Mouse (Mus musculus): ENCODE measurements around the gene Ccdc116.

Ccdc116 gene

DNA sequence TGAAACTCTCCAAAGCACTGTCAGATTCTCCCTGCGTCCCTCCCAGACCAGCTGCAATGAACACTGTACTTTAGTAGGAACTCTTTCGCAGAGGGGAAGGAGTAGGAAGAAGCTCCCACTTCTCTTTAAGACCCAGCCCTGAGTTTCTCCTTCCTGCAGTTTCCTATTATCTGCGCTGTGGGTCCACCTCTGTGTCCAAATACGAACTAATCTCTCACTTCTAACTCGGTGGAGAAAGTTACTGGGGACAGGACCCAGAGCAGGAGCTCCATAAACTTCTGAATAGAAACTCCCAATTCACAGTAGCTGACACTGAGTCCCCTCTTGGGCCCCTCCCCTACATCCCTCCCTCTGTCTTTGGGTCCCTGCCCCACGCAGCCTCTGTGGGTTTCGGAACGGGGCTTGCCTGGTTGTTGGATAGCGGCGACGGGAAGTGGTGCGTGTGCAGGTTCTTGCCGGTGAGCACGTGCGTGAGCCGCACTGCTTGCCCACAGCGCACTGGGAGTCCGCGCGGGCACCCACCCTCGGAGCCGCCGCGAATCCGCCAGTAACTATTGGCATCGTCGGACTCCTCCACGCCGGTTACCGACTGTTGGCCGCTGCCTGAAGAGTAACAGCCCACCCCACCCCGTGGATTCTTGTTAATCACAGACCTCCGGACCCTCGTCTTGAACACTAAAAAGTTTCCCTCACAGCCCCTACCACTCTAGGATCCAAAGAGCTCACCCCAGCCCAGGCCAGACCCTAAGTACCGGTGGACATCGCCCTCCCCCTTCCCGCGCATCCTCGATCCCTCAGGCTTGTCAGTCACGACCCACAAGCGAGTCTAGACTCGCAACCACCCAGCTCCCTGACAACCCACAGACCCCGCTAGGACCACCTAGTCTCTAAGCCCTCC, 15.6 kb downstream of the Ccdc116 start:
- no peak for DNase-seq (ENCODE audit: low read depth)

DNA sequence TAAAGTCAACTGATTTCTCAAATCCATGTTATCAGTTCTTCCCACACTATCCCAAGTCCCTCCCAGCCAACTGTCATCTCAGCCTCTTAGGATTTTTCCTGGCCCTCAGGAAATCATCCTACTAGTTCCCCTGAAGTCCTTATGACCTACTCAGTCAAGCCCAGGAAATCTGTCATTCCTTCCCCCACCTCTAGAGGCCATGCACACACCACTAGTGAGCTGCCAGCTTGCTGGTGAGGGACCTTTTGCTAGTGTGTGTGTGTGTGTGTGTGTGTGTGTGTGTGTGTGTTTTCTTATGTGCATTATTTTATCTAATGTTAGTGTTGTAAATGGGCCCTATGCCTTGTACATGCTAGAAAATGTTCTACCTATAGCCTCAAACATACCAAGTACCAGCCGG, 19.7 kb downstream of the Ccdc116 start:
- no peak for DNase-seq (ENCODE audit: low read depth)

DNA sequence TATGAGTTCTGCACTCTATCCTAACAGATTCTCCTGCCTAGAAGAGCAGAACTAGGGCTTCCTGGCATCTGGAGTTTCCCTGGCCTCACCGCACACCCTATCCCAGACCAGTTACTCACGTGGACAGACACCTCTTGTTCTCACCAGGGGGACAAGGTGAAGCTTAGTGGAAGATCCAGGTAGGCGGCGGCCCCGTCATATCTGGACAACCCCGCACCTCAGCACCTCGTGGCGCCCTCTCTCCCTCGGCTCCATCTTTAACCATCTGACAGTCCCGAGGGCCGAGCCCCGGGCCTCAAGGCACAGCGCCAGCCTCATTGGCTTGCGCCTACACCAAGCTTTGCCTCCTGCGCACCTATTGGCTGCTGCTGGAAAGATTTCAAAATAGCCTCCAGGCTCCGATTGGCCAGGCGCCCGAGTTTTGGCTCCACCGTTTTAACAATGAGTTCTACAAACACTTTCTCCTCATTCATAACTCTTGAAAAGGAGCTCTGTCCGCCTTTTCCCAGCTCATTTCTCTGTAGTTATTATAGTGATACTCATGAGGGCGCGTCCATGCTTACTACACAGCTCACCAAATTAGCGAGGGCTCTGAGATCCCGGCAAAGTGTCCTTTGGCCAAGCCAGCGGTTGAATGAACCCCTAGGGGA, 22.0 kb downstream of the Ccdc116 start, which contains the start of gene 2610318N02Rik:
TSS of gene 2610318N02Rik (minus strand) at position 297 of the 650 bp plus-strand sequence.
- DNase-seq (ENCODE audit: low read depth) = peak; percentile 87

DNA sequence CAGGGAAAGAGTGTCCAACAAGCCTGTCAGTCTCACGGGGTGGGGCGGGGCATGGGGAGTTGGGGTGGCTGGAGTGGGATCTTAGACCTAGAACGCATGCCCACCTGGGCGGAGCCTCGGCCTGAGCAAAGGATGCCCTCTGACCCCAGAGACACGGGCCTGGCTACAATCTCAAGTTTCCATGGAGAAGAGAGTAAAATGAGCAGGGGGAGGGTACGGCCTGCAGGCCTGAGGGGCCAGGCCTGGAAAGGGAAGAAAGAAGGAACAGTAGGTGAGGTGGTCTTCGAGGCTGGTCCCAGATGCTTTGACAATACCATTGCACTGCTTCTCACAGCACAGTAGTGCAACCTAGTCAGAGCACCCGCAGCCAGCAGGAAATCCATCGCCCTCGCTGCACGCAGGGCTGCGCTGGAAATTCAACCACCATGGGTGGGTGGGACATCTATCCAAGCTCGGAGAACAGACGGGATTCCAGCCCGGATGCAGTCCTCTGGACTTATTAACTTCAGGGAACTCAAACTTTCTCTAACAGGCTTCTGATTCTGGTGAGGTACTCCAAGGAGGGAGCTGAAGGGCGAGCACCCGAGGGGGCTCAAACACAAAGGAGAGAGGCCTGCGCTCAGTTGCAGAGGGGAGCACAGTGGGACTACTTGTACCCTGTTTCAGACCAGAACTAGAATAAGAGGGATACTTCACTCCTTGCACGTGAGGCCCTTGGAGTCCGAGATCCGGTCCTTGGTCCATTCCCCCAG, 22.7 kb downstream of the Ccdc116 start:
- no peak for DNase-seq (ENCODE audit: low read depth)

DNA sequence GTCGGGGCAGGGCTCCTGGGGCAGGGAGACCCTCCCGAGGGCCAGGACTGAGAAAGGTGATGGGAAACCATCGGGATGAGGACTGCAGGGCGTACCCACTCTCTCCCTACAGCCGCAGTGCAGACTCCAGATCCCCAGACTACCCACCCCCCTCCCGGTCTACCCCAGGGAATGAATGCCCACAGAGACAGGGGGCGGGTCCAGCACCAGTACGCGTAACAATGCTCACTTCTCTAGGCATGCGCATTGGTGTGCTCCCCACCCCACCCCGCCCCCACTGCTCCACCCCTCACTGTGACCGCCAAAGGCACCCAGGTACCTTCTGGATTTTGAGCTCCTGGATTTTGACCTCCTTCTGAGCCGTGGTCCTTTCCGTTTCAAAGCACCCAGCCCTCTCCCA, 25.5 kb downstream of the Ccdc116 start:
- DNase-seq (ENCODE audit: low read depth) = no peak

DNA sequence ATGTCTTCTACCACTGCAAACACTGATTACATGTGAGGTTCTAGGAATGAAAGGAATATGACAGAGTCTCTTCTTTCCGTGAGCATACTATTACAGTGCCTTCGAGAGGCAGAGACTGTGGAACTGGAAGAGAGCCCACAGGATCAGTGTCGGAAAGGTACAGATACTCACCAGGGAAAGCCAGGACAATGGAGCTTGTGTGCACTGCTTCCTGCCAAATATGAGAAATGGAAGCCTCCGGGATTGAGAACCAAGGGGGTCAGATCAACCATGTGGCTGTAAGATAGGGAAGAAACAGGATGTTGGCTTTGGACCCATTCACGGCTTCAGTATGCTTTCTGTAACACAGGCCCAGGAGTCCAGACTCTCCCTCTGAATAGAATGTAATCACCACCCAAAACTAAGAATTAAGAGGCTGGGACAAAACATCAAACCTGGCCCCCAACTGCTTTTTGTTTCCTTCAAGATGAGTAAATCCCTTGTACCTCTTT, 29.7 kb downstream of the Ccdc116 start:
- no peak for DNase-seq (ENCODE audit: low read depth)

DNA sequence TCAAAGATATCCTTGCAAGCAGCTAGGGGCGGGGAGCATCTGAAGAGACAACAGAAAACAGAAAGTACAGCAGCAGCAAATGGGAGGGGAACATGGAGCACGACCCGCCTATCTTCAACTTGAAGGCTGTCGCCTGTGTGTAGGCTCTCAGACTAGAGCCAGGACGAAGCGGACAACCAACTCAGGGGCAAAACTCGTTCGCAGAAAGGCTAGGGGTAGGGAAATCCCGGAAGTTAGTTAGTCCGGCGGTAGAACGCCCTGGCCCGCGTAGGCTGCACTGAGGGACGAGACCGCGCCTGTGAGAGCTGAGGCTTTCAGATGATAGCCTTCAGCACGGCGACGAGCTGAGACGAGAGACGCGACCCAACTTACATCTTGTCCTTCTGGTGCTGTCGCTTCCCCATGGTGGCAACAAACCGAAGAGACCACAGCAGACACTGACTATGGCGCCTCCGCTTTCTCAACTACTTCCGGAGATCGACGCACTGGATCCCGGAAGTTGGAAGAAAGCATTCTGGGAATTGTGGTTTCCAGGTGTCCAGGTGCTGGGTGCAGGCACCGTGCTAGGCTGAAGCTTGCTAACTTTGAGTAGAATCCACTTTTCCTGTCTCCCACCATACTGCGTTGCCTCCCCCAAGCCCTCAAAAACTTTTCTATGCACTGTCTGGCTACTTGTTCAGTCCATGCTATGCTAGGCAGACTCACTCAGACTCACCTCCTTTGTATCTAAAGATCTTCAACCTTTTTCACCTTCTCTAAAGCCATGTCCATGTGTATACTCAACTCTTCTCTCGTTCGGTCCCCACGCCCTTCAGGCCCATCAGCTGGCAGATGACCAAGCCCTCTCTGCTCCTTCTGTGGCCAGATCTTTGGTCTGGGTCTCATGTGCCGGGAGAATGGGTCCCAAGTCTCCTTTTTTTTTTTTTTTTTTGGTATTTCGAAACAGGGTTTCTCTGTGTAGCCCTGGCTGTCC, 36.0 kb downstream of the Ccdc116 start, which contains the start of gene Ppil2:
TSS of gene Ppil2 (minus strand) at position 487 of the 973 bp plus-strand sequence.
- DNase-seq (ENCODE audit: low read depth) = peak; percentile 82

DNA sequence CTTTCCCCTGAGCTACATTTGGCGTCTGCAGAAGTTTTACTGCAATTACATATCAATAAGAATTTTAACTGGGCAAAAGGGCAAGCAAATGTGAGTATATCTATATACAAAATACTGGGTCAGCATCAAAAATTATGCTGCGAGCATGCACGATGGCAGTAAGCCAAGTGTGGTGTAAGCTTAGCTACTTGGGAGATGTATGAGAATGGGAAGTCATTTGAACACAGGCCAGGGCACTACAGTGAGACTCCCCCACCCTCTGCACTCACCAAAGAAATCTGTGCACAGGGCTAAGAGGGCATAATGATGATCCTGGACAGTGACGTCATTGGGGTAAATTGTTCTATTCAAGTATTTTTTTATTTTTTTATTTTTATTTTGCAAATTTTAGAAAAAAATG, 42.4 kb downstream of the Ccdc116 start:
- no peak for DNase-seq (ENCODE audit: low read depth)

DNA sequence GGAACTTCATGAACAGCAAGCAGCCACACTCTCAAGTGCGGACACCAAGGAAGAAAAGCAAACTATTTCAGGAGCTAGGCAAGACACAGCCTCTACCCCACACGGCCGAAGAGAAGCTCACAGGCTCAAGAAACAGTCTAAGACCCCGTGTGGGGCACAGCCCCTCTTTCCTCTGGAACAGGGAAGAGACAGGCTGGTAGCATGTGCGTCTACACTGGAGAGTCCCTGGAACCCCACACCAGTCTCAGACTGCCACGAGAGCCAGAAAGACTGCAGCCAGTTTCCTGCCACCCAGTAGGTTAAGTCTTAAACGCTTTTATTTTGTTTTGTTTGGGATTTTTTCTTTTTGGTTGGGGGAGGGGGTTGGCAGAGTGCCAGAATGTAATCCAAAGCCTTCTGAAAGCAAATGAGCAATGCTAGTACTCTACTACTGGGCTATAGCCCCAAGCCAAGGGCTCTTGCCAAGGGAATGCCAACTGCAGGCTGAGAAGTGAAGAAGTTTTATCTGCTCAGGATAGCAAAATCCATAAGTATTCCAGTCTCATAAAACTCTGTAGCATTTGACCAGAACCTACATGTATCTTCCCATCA, 44.3 kb downstream of the Ccdc116 start:
- DNase-seq (ENCODE audit: low read depth) = no peak

DNA sequence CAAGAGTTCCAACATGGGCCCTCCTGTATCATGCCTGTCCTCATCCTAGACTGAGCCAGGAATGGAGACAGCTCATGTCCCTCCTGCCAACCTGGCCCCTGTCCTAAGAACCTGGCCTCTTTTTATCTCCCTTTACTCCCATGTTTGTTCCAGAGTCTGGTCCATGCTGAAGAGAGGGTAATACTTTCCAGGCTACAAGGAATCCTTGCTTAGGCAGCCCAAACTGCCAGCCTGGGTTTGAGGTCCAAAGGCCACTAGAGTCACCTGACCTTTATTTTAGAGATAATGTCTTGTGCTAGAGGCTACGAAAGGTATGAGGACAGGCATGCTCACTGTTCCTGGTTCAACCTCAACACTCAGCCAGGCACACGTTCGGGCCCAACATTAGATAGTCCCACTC, 50.1 kb downstream of the Ccdc116 start:
- DNase-seq (ENCODE audit: low read depth) = no peak

Data from c-Kit-positive CD71-positive TER-119-negative erythroid progenitor cells, embryonic 14.5 days (primary cell).